Mouse (Mus musculus): ENCODE measurements around the gene Ccdc85b. TPM values are rescaled to one million over a fixed set of nuclear protein-coding genes. Genes with fewer than 3 reads are reported as not detected.

The Ccdc85b gene
- polyA plus RNA-seq, 1 experiment = 32.5 TPM

DNA sequence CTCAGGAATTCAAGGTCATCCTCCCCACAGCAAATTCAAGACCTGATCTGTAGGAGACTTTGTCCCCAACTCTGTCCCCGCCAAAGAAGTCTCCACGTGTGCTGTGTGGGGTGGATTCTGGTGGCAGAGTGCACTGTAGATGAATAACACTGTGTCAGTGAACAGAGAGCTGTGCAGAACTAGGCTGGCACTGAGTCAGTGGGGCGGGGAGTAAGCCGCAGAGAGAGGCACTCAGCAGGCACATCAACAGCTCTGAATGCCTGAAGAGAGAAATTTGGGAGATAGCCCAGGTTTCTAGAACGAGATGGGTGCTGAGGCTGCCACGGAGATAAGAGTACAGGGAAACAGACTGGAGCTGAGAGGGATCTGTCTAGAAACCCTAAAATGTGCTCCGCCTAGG is 1.3 kb upstream of the Ccdc85b start:
- 48% methylated on average over 7 of the region's 7 CpGs for WGBS
- no peak for TF ChIP-seq POLR2A (IDR thresholded peaks at IDR 0.05; ENCODE audit: borderline replicate concordance, insufficient read depth, low read length)
- H3K27me3 ChIP-seq (ENCODE audit: control insufficient read depth, insufficient read depth, low read length) = no peaks in the 10 kb centered on the region
- no peak overlapping the region for H3K4me3 ChIP-seq (replicated peaks; ENCODE audit: insufficient read depth, low read depth, low read length)
- peak overlapping the region; percentile 24; the same call in 1 of the 2 replicates for H3K27ac ChIP-seq (ENCODE audit: insufficient read depth, low read length)
- DNase-seq = peak in 1 of 2 experiments; percentile 21
- peaks cover 14% of the 10 kb centered on the region for H3K4me1 ChIP-seq (ENCODE audit: control insufficient read depth, insufficient read depth, low read length)

DNA sequence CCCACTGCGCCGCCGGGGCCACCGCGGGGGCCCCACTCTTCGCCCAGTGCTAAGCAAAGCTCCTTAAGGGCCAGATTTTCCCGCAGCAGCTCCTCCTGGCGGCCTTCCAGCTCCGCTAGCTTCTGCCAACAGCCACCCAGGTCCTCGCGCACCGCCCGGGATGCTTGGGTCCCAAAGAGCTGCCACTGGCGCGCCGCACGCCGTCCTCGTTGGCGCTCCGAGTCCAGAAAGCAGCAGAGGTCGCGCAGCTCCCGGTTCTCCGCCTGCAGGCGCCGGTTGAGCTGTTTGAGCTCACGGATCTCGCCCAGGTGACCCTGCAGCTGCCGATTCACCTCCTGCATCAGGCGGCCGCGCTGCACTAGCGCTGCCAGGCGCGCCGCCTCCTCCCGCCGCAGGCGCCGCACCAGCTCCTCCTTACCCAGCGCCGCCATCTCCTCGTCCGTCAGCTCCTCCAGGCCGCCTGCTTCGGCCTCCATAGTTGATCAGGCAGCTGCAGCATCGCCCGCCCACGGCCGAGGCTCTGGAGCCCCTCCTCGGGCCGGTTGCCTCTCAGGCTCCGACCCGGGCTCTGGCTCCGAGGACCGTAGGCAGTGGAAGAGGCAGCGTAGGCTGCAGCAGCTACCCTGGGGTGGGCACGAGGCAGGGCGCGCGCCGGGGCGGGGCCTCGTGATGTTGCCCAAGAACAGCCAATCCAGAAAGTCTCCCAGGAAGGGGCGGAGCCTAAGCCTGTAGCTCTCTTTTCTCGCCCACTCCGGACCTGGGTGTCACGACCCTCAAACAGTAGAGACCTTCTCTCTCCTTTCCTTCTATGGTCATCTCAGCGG is 560 bp downstream of the Ccdc85b start:
- Histone ChIP-seq H3K27me3 (ENCODE audit: control insufficient read depth, insufficient read depth, low read length) (no peaks in the 10 kb centered on the region), H3K4me3 (replicated peaks; ENCODE audit: insufficient read depth, low read depth, low read length) (peak overlapping the region; percentile 77), H3K4me1 (ENCODE audit: control insufficient read depth, insufficient read depth, low read length) (peaks cover 10% of the 10 kb centered on the region), H3K27ac (ENCODE audit: insufficient read depth, low read length) (peak overlapping the region; percentile 96)
- DNase-seq = peak; percentile 97 to 98
- under 1% methylated on average over 69 of the region's 70 CpGs for WGBS
- peak; percentile 94 for TF ChIP-seq POLR2A (IDR thresholded peaks at IDR 0.05; ENCODE audit: borderline replicate concordance, insufficient read depth, low read length)
- TF ChIP-seq CTCF (IDR thresholded peaks at IDR 0.05; ENCODE audit: borderline replicate concordance, insufficient read depth, low read depth, low read length) = no peak

DNA sequence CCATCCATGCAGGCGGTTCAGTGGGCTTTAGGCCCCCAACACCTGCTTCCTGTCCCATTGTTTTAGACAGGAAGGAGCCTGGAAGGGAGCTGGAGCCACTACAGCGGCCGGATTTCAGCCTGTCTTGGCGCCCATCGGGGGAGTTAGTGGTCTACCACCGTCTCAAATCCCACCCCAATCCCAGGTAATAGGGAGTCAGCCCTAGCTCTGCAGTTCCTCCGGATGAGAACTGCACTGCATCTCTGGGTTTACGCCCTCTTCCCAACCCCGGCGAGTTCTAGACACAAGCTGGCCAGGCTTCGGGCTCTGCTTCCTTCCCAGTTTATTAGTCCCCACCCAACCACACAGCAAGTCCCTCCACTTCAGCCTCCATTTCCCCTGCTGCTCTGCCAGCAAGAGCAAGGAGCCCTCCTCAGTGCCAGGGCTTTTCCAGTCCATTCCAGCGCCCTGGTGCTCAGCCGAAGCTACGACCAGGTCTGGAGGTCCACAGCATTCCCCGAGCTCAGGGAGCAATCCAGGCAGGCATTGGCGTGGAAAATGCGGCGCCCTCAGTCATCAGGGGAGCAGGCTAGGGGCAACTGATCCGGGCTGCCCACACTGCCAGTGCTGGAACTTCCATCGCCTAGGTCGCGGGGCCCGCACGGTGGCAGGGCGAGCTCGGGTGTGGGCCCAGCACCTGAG is 1.3 kb downstream of the Ccdc85b start:
- TF ChIP-seq CTCF (IDR thresholded peaks at IDR 0.05; ENCODE audit: borderline replicate concordance, insufficient read depth, low read depth, low read length) (no peak), POLR2A (IDR thresholded peaks at IDR 0.05; ENCODE audit: borderline replicate concordance, insufficient read depth, low read length) (no peak)
- H3K4me3 ChIP-seq (replicated peaks; ENCODE audit: insufficient read depth, low read depth, low read length) = peak overlapping the region; percentile 77
- WGBS = under 1% methylated on average over 26 of the region's 26 CpGs
- no peak for DNase-seq
- no peaks in the 10 kb centered on the region for H3K27me3 ChIP-seq (ENCODE audit: control insufficient read depth, insufficient read depth, low read length)
- peaks cover 10% of the 10 kb centered on the region for H3K4me1 ChIP-seq (ENCODE audit: control insufficient read depth, insufficient read depth, low read length)
- H3K27ac ChIP-seq (ENCODE audit: insufficient read depth, low read length) = peak overlapping the region; percentile 96

- Histone ChIP-seq H3K4me1 (ENCODE audit: control insufficient read depth, insufficient read depth, low read length) (peaks cover 10% of the 10 kb centered on the region), H3K27me3 (ENCODE audit: control insufficient read depth, insufficient read depth, low read length) (no peaks in the 10 kb centered on the region), H3K4me3 (replicated peaks; ENCODE audit: insufficient read depth, low read depth, low read length) (peak overlapping the region; percentile 77), H3K27ac (ENCODE audit: insufficient read depth, low read length) (peak overlapping the region; percentile 96; the same call in 1 of the 2 replicates)
- TF ChIP-seq CTCF (IDR thresholded peaks at IDR 0.05; ENCODE audit: borderline replicate concordance, insufficient read depth, low read depth, low read length) (no peak), POLR2A (IDR thresholded peaks at IDR 0.05; ENCODE audit: borderline replicate concordance, insufficient read depth, low read length) (no peak)
- WGBS = 8% methylated on average over 8 of the region's 8 CpGs
- peak in 1 of 2 experiments; percentile 30 for DNase-seq
Measured at GRCm38 (mm10) chr19:5455568-5455967, 2.1 kb downstream of the Ccdc85b start.

- TF ChIP-seq CTCF (IDR thresholded peaks at IDR 0.05; ENCODE audit: borderline replicate concordance, insufficient read depth, low read depth, low read length) (no peak), POLR2A (IDR thresholded peaks at IDR 0.05; ENCODE audit: borderline replicate concordance, insufficient read depth, low read length) (no peak)
- 47% methylated on average over 12 of the region's 12 CpGs for WGBS
- H3K4me1 ChIP-seq (ENCODE audit: control insufficient read depth, insufficient read depth, low read length) = peaks cover 10% of the 10 kb centered on the region
- no peak overlapping the region for H3K27ac ChIP-seq (ENCODE audit: insufficient read depth, low read length)
- peak in 1 of 2 experiments; percentile 20 for DNase-seq
- H3K27me3 ChIP-seq (ENCODE audit: control insufficient read depth, insufficient read depth, low read length) = no peaks in the 10 kb centered on the region
- H3K4me3 ChIP-seq (replicated peaks; ENCODE audit: insufficient read depth, low read depth, low read length) = peak overlapping the region; percentile 77
Measured at GRCm38 (mm10) chr19:5455037-5455436, 2.7 kb downstream of the Ccdc85b start.

DNA sequence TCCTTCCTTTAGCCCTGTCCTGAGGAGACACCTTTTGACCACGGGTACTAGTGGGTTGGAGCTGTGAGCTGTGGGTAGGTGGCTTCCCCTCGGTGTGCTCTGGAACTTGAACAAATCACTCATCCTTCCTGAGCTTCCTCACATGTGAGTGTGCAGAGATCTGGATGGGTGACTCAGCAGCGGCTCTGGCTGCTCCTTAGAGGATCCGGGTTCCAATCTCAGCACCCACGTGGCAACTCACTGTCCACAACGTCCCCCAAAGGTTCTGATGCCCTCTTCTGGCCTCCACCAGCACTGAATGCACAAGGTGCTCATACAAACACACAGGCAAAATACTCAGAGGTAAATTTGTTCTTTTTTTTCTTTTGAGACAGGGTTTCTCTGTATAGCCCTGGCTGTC is 5.9 kb downstream of the Ccdc85b start:
- H3K4me1 ChIP-seq (ENCODE audit: control insufficient read depth, insufficient read depth, low read length) = peaks cover 7% of the 10 kb centered on the region; the same call in 1 of the 2 replicates
- no peak overlapping the region for H3K4me3 ChIP-seq (replicated peaks; ENCODE audit: insufficient read depth, low read depth, low read length)
- no peaks in the 10 kb centered on the region for H3K27me3 ChIP-seq (ENCODE audit: control insufficient read depth, insufficient read depth, low read length)
- no peak overlapping the region; the same call in 1 of the 2 replicates for H3K27ac ChIP-seq (ENCODE audit: insufficient read depth, low read length)
- 72% methylated on average over 6 of the region's 6 CpGs for WGBS
- no peak for DNase-seq
- no peak for TF ChIP-seq POLR2A (IDR thresholded peaks at IDR 0.05; ENCODE audit: borderline replicate concordance, insufficient read depth, low read length)
- TF ChIP-seq CTCF (IDR thresholded peaks at IDR 0.05; ENCODE audit: borderline replicate concordance, insufficient read depth, low read depth, low read length) = 0 out of 2 replicates have a peak, but pooled peaks have one; percentile 5

DNA sequence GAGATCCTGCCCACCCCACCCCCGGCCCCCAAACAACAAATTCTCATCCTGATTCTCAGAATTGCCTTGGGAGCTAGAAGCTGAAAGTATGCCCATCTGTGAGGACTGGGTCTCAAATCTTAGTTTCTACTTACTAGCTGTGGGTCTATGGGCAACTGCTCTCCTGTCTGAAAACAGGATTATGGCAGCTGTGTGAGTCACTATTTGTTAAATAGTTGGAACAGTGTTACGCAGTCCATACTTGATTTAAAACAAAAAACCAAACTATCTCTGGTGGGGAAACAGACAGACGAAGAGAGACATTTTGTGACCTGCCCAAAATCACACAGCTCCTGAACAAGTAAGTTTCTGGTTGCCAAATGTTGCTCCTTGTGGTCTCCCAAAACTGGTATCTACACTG is 8.0 kb downstream of the Ccdc85b start:
- WGBS = 83% methylated on average over 3 of the region's 3 CpGs

More for the DNA sequence above, 8.0 kb downstream of the Ccdc85b start:
- Histone ChIP-seq H3K27ac (ENCODE audit: insufficient read depth, low read length) (no peak overlapping the region), H3K4me3 (replicated peaks; ENCODE audit: insufficient read depth, low read depth, low read length) (no peak overlapping the region), H3K4me1 (ENCODE audit: control insufficient read depth, insufficient read depth, low read length) (peaks cover 2% of the 10 kb centered on the region; the same call in 1 of the 2 replicates), H3K27me3 (ENCODE audit: control insufficient read depth, insufficient read depth, low read length) (no peaks in the 10 kb centered on the region)
- TF ChIP-seq POLR2A (IDR thresholded peaks at IDR 0.05; ENCODE audit: borderline replicate concordance, insufficient read depth, low read length) = no peak
- TF ChIP-seq CTCF (IDR thresholded peaks at IDR 0.05; ENCODE audit: borderline replicate concordance, insufficient read depth, low read depth, low read length) = no peak
- DNase-seq = no peak

Measured in cerebellum, adult 2 months (tissue).